Mouse (Mus musculus): ENCODE data around the gene Plcl2. TPM values are rescaled to one million over a fixed set of nuclear protein-coding genes. Genes with fewer than 3 reads are reported as not detected.

The Plcl2 gene
- polyA plus RNA-seq, 1 experiment: 4.3 TPM

DNA sequence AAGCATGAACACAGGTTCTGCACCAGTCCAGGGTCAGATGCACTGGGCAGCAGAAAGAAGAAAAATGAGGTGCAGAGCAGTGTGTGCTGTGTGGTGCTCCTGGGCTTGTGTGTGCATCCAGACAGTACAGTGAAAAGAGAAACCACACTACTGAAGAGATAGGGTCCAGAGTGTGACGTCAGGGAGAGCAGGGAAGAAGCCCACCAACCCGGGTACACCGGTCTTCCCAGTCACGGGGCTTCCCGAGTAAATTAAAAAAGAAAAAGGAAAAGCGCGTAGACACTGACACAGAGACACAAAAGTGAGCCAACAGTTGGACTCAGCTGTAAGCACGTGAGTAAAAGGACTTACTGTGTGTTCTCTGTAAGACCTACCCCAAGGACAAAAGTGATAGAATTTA is 149.7 kb downstream of the Plcl2 start:
- no peaks in the 10 kb centered on the region for H3K79me2 ChIP-seq (ENCODE audit: control insufficient read depth, insufficient read depth)
- no peaks in the 10 kb centered on the region for H3K27me3 ChIP-seq (ENCODE audit: control insufficient read depth, insufficient read depth, insufficient read length)
- H3K79me3 ChIP-seq (ENCODE audit: low read depth): no peaks in the 10 kb centered on the region
- H3ac ChIP-seq (ENCODE audit: control insufficient read depth, insufficient read length, low read depth): no peak overlapping the region
- H3K36me3 ChIP-seq (ENCODE audit: control insufficient read depth, insufficient read depth): no peaks in the 10 kb centered on the region
- no peak overlapping the region for H3K4me3 ChIP-seq (ENCODE audit: insufficient read depth, poor library complexity, severe bottlenecking)
- TF ChIP-seq MYOD1 (IDR thresholded peaks at IDR 0.05; ENCODE audit: control insufficient read depth, insufficient read length, low read depth) (no peak), MYOG (IDR thresholded peaks at IDR 0.05; ENCODE audit: control insufficient read depth, extremely low read depth, insufficient read length) (no peak), MAX (IDR thresholded peaks at IDR 0.05) (no peak), CTCF (IDR thresholded peaks at IDR 0.05; ENCODE audit: control insufficient read depth, insufficient read depth, insufficient read length) (no peak), FOSL1 (IDR thresholded peaks at IDR 0.05; ENCODE audit: insufficient read depth, low read length, poor library complexity, severe bottlenecking) (no peak), USF1 (IDR thresholded peaks at IDR 0.05; ENCODE audit: low read depth) (no peak), CEBPB (IDR thresholded peaks at IDR 0.05; ENCODE audit: low read depth) (no peak)

DNA sequence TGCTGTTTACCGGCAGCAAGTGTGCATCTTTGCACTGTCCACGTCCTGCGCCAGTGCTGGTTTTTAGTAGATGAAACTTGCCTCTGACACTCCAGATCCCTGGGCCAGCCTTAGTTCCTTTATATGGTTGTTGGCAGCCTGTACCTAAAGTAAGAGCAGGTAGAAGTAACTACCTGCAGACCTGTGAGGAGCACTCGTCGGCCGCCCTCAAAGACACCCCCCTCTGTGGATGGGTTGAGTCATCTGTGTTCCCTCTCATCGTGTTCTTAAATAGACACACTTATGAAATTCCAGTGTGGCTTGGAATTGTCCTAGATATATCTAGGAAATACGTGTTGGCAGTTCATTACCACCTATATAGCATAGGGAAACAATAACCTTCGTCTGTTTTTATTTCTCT is 158.4 kb downstream of the Plcl2 start:
- Histone ChIP-seq H3K27me3 (ENCODE audit: control insufficient read depth, insufficient read depth, insufficient read length) (no peaks in the 10 kb centered on the region), H3K4me3 (ENCODE audit: insufficient read depth, poor library complexity, severe bottlenecking) (no peak overlapping the region), H3K79me2 (ENCODE audit: control insufficient read depth, insufficient read depth) (no peaks in the 10 kb centered on the region), H3ac (ENCODE audit: control insufficient read depth, insufficient read length, low read depth) (no peak overlapping the region), H3K79me3 (ENCODE audit: low read depth) (no peaks in the 10 kb centered on the region), H3K36me3 (ENCODE audit: control insufficient read depth, insufficient read depth) (no peaks in the 10 kb centered on the region)
- TF ChIP-seq USF1 (IDR thresholded peaks at IDR 0.05; ENCODE audit: low read depth): no peak
- TF ChIP-seq FOSL1 (IDR thresholded peaks at IDR 0.05; ENCODE audit: insufficient read depth, low read length, poor library complexity, severe bottlenecking): no peak
- TF ChIP-seq MYOD1 (IDR thresholded peaks at IDR 0.05; ENCODE audit: control insufficient read depth, insufficient read length, low read depth): no peak
- TF ChIP-seq CTCF (IDR thresholded peaks at IDR 0.05; ENCODE audit: control insufficient read depth, insufficient read depth, insufficient read length): no peak
- no peak for TF ChIP-seq CEBPB (IDR thresholded peaks at IDR 0.05; ENCODE audit: low read depth)
- no peak for TF ChIP-seq MYOG (IDR thresholded peaks at IDR 0.05; ENCODE audit: control insufficient read depth, extremely low read depth, insufficient read length)
- no peak for TF ChIP-seq MAX (IDR thresholded peaks at IDR 0.05)

DNA sequence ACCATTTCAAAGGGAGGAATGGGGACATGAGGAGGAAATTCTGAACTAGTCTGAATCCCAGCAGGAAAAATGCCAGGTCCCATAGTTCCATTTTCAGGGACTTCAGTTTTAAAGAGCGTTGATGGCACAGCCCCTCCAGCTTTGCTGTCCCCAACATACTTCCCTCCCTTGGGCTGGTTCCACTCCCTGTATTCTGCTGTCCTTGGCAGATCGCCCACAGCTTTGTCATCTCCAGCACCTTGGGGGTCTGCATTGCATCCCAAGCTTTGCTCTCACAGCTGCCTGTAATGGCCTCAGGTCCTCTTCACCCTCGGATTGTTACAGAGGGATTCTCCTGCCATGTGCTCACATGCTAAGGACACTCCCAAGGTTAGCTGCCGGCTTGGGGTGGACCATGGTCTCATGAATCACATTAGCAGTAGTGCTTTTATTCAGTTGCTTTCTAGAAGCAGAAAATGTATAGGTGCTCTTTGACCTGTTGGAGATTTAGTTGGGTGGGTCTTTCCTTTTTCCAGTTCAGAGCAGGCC is 159.5 kb downstream of the Plcl2 start:
- no peaks in the 10 kb centered on the region for H3K79me2 ChIP-seq (ENCODE audit: control insufficient read depth, insufficient read depth)
- no peaks in the 10 kb centered on the region for H3K36me3 ChIP-seq (ENCODE audit: control insufficient read depth, insufficient read depth)
- TF ChIP-seq MYOG (IDR thresholded peaks at IDR 0.05; ENCODE audit: control insufficient read depth, extremely low read depth, insufficient read length) (no peak), FOSL1 (IDR thresholded peaks at IDR 0.05; ENCODE audit: insufficient read depth, low read length, poor library complexity, severe bottlenecking) (no peak), CEBPB (IDR thresholded peaks at IDR 0.05; ENCODE audit: low read depth) (no peak), MAX (IDR thresholded peaks at IDR 0.05) (no peak), CTCF (IDR thresholded peaks at IDR 0.05; ENCODE audit: control insufficient read depth, insufficient read depth, insufficient read length) (no peak), USF1 (IDR thresholded peaks at IDR 0.05; ENCODE audit: low read depth) (no peak), MYOD1 (IDR thresholded peaks at IDR 0.05; ENCODE audit: control insufficient read depth, insufficient read length, low read depth) (no peak)
- H3K79me3 ChIP-seq (ENCODE audit: low read depth): no peaks in the 10 kb centered on the region
- no peaks in the 10 kb centered on the region for H3K27me3 ChIP-seq (ENCODE audit: control insufficient read depth, insufficient read depth, insufficient read length)
- no peak overlapping the region for H3ac ChIP-seq (ENCODE audit: control insufficient read depth, insufficient read length, low read depth)
- H3K4me3 ChIP-seq (ENCODE audit: insufficient read depth, poor library complexity, severe bottlenecking): no peak overlapping the region

DNA sequence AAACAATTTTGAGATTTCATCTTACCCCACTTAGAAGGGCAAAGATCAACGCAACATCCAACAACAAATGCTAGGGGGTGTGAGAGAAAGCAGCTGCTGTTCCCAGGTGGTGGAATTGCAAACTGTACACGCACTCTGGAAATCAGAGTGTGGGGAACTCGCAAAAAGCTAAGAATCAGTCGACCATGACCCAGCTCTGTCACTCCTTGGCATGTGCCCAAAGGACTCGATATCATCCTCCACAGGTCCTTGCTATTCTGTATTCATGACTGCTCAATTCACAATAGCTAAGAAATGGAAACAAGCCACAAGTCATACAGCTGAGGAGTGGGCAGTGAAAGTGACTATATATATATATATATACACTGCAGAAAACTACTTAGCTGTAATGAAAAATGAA is 162.2 kb downstream of the Plcl2 start:
- no peaks in the 10 kb centered on the region for H3K36me3 ChIP-seq (ENCODE audit: control insufficient read depth, insufficient read depth)
- no peak overlapping the region for H3K4me3 ChIP-seq (ENCODE audit: insufficient read depth, poor library complexity, severe bottlenecking)
- no peaks in the 10 kb centered on the region for H3K27me3 ChIP-seq (ENCODE audit: control insufficient read depth, insufficient read depth, insufficient read length)
- H3ac ChIP-seq (ENCODE audit: control insufficient read depth, insufficient read length, low read depth): no peak overlapping the region
- no peaks in the 10 kb centered on the region for H3K79me2 ChIP-seq (ENCODE audit: control insufficient read depth, insufficient read depth)
- H3K79me3 ChIP-seq (ENCODE audit: low read depth): no peaks in the 10 kb centered on the region
- TF ChIP-seq FOSL1 (IDR thresholded peaks at IDR 0.05; ENCODE audit: insufficient read depth, low read length, poor library complexity, severe bottlenecking) (no peak), CEBPB (IDR thresholded peaks at IDR 0.05; ENCODE audit: low read depth) (no peak), USF1 (IDR thresholded peaks at IDR 0.05; ENCODE audit: low read depth) (no peak), MYOG (IDR thresholded peaks at IDR 0.05; ENCODE audit: control insufficient read depth, extremely low read depth, insufficient read length) (no peak), MAX (IDR thresholded peaks at IDR 0.05) (no peak), MYOD1 (IDR thresholded peaks at IDR 0.05; ENCODE audit: control insufficient read depth, insufficient read length, low read depth) (no peak), CTCF (IDR thresholded peaks at IDR 0.05; ENCODE audit: control insufficient read depth, insufficient read depth, insufficient read length) (no peak)

DNA sequence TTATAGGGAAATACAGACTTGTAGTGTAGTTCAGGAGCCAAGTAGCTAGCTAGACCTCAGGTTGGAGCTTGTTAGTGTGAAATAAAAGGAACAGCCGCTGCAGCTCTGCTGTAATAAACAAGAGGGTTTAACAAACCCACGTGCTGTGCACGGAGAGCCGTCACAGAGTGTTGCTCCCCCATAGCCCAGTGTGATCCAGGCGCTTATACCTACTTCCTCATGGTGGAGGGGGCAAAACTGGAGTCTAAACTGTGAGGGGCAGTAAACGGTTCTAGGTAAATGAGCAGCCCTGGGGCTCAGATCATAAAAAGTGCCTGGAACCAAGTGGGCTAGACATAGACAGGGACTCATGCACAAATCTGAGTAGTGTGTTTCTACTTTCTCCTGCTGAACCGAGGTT is 165.4 kb downstream of the Plcl2 start:
- no peak for TF ChIP-seq FOSL1 (IDR thresholded peaks at IDR 0.05; ENCODE audit: insufficient read depth, low read length, poor library complexity, severe bottlenecking)
- no peak for TF ChIP-seq CTCF (IDR thresholded peaks at IDR 0.05; ENCODE audit: control insufficient read depth, insufficient read depth, insufficient read length)
- no peak for TF ChIP-seq MYOD1 (IDR thresholded peaks at IDR 0.05; ENCODE audit: control insufficient read depth, insufficient read length, low read depth)
- no peak for TF ChIP-seq MAX (IDR thresholded peaks at IDR 0.05)
- TF ChIP-seq USF1 (IDR thresholded peaks at IDR 0.05; ENCODE audit: low read depth): no peak
- no peak for TF ChIP-seq CEBPB (IDR thresholded peaks at IDR 0.05; ENCODE audit: low read depth)
- no peak for TF ChIP-seq MYOG (IDR thresholded peaks at IDR 0.05; ENCODE audit: control insufficient read depth, extremely low read depth, insufficient read length)
- no peak overlapping the region for H3K4me3 ChIP-seq (ENCODE audit: insufficient read depth, poor library complexity, severe bottlenecking)
- H3K36me3 ChIP-seq (ENCODE audit: control insufficient read depth, insufficient read depth): no peaks in the 10 kb centered on the region
- no peaks in the 10 kb centered on the region for H3K27me3 ChIP-seq (ENCODE audit: control insufficient read depth, insufficient read depth, insufficient read length)
- H3ac ChIP-seq (ENCODE audit: control insufficient read depth, insufficient read length, low read depth): no peak overlapping the region
- no peaks in the 10 kb centered on the region for H3K79me2 ChIP-seq (ENCODE audit: control insufficient read depth, insufficient read depth)
- H3K79me3 ChIP-seq (ENCODE audit: low read depth): no peaks in the 10 kb centered on the region

All from C2C12 (cell line).